Mouse (Mus musculus) heart, embryonic 16.5 days (tissue): ENCODE data around the gene Itga9. TPM values are rescaled to one million over a fixed set of nuclear protein-coding genes. Genes with fewer than 3 reads are reported as not detected.

Experiments
- ATAC-seq: fragments of 200-750 bp; cut with Nextera tagmentation; replicated peaks from 2 replicates; pipeline ENCODE4 v1.8.0; 2017; ENCODE audit warnings: moderate number of reproducible peaks; ENCODE audit not compliant: insufficient read depth, low FRiP score; ENCODE audit errors: extremely low read depth
- H3K27ac ChIP-seq: fragments of 300-500 bp; sonication (generic); 2 replicates; pipeline ENCODE4 v1.5.1; 2014; ENCODE audit warnings: mild to moderate bottlenecking, low read length, control low read depth, moderate library complexity
- H3K27me3 ChIP-seq: fragments of 300-500 bp; sonication (generic); 2 replicates; pipeline ENCODE4 v1.6.1; 2014; ENCODE audit warnings: low read length, mixed read lengths; ENCODE audit not compliant: control insufficient read depth, insufficient read depth
- H3K36me3 ChIP-seq: fragments of 300-500 bp; sonication (generic); 2 replicates; pipeline ENCODE4 v1.6.1; 2014; ENCODE audit not compliant: control insufficient read depth, insufficient read depth
- H3K4me1 ChIP-seq: fragments of 300-500 bp; sonication (generic); 2 replicates; pipeline ENCODE4 v1.6.1; 2014; ENCODE audit warnings: low read length, mixed read lengths; ENCODE audit not compliant: control insufficient read depth, insufficient read depth
- H3K4me2 ChIP-seq: fragments of 300-500 bp; sonication (generic); 2 replicates; pipeline ENCODE4 v1.6.1; 2014; ENCODE audit warnings: low read depth, mild to moderate bottlenecking, control low read depth, low read length
- H3K4me3 ChIP-seq: fragments of 300-500 bp; sonication (generic); 2 replicates; pipeline ENCODE4 v1.5.1; 2014; ENCODE audit warnings: mild to moderate bottlenecking, control low read depth, low read length
- H3K9ac ChIP-seq: fragments of 300-500 bp; sonication (generic); 2 replicates; pipeline ENCODE4 v1.6.1; 2014; ENCODE audit warnings: low read length, control low read depth
- H3K9me3 ChIP-seq: fragments of 300-500 bp; sonication (generic); replicated peaks from 2 replicates; pipeline ENCODE4 v1.6.1; 2016; ENCODE audit warnings: low read length; ENCODE audit not compliant: control insufficient read depth
- WGBS: fragments of 180-500 bp; shearing (Covaris S2); extraction: QIAGEN DNeasy Blood & Tissue Kit; methylation state at CpG from one replicate; pipeline ENCODE4 v1.1.7; 2014; 5-methylcytosine and 5-hydroxymethylcytosine counted together
- polyA plus RNA-seq: library from polyadenylated mRNA; unstranded; fragments of >200 nt; fragmentation: Nextera tagmentation; extraction: Ambion mirVana; gene quantifications from 2 replicates; pipeline ENCODE4 v1.2.1, GENCODE M21; 2015

The Itga9 gene
- polyA plus RNA-seq, 1 experiment from 2014 or later = 3.1 TPM

- Histone ChIP-seq H3K27ac (no peak overlapping the region), H3K27me3 (no peaks in the 10 kb centered on the region), H3K9me3 (peaks cover 3% of the 10 kb centered on the region; the same call in 1 of the 2 replicates), H3K4me3 (no peak overlapping the region), H3K4me2 (no peak overlapping the region), H3K9ac (no peak overlapping the region), H3K36me3 (no peaks in the 10 kb centered on the region), H3K4me1 (peaks cover 21% of the 10 kb centered on the region)
- no peak for ATAC-seq
- 74% methylated on average over 4 of the region's 4 CpGs for WGBS
These were observed 156.7 kb downstream of the Itga9 start for GRCm38 (mm10) chr9:118763203-118763602.

- H3K36me3 ChIP-seq = no peaks in the 10 kb centered on the region
- H3K4me1 ChIP-seq = peaks cover 21% of the 10 kb centered on the region
- H3K9ac ChIP-seq = no peak overlapping the region
- no peaks in the 10 kb centered on the region for H3K27me3 ChIP-seq
- peaks cover 3% of the 10 kb centered on the region; the same call in 1 of the 2 replicates for H3K9me3 ChIP-seq
- ATAC-seq = no peak
- whole genome bisulfite sequencing = 85% methylated on average over 3 of the region's 3 CpGs
- no peak overlapping the region for H3K27ac ChIP-seq
- no peak overlapping the region for H3K4me3 ChIP-seq
- H3K4me2 ChIP-seq = no peak overlapping the region
These were observed 157.2 kb downstream of the Itga9 start for GRCm38 (mm10) chr9:118763646-118764045.

GRCm38 (mm10) chr9:118765059-118765458 lies 158.6 kb downstream of the Itga9 start:
- no peak overlapping the region for H3K27ac ChIP-seq
- H3K4me1 ChIP-seq = peaks cover 21% of the 10 kb centered on the region
- peaks cover 3% of the 10 kb centered on the region; the same call in 1 of the 2 replicates for H3K9me3 ChIP-seq
- H3K4me3 ChIP-seq = no peak overlapping the region
- no peak for ATAC-seq
- no peaks in the 10 kb centered on the region for H3K36me3 ChIP-seq
- H3K4me2 ChIP-seq = no peak overlapping the region
- no peak overlapping the region for H3K9ac ChIP-seq
- no peaks in the 10 kb centered on the region for H3K27me3 ChIP-seq

GRCm38 (mm10) chr9:118767008-118767407 lies 160.5 kb downstream of the Itga9 start:
- ATAC-seq = no peak
- no peaks in the 10 kb centered on the region for H3K9me3 ChIP-seq
- H3K27me3 ChIP-seq = no peaks in the 10 kb centered on the region
- H3K36me3 ChIP-seq = peaks cover 3% of the 10 kb centered on the region; the same call in 1 of the 2 replicates
- H3K9ac ChIP-seq = no peak overlapping the region
- no peak overlapping the region for H3K27ac ChIP-seq
- H3K4me3 ChIP-seq = no peak overlapping the region
- peaks cover 20% of the 10 kb centered on the region for H3K4me1 ChIP-seq
- no peak overlapping the region for H3K4me2 ChIP-seq
- WGBS = 75% methylated on average over 7 of the region's 7 CpGs

- Histone ChIP-seq H3K4me1 (peaks cover 8% of the 10 kb centered on the region), H3K27ac (no peak overlapping the region), H3K9me3 (no peaks in the 10 kb centered on the region), H3K4me2 (no peak overlapping the region), H3K9ac (no peak overlapping the region), H3K27me3 (no peaks in the 10 kb centered on the region), H3K36me3 (peaks cover 3% of the 10 kb centered on the region; the same call in 1 of the 2 replicates), H3K4me3 (no peak overlapping the region)
- ATAC-seq = no peak
- WGBS = 54% methylated on average over 4 of the region's 4 CpGs
These were observed 162.1 kb downstream of the Itga9 start for GRCm38 (mm10) chr9:118768596-118768995.

GRCm38 (mm10) chr9:118770366-118770765 lies 163.9 kb downstream of the Itga9 start:
- WGBS = 72% methylated on average over 4 of the region's 4 CpGs
- Histone ChIP-seq H3K4me1 (peaks cover 5% of the 10 kb centered on the region; the same call in 1 of the 2 replicates), H3K9me3 (no peaks in the 10 kb centered on the region), H3K27me3 (no peaks in the 10 kb centered on the region), H3K27ac (no peak overlapping the region), H3K36me3 (peaks cover 3% of the 10 kb centered on the region; the same call in 1 of the 2 replicates), H3K4me2 (no peak overlapping the region), H3K9ac (no peak overlapping the region), H3K4me3 (no peak overlapping the region)
- ATAC-seq = no peak

- peaks cover 3% of the 10 kb centered on the region; the same call in 1 of the 2 replicates for H3K36me3 ChIP-seq
- no peak for ATAC-seq
- H3K27me3 ChIP-seq = no peaks in the 10 kb centered on the region
- H3K4me1 ChIP-seq = 0 out of 2 replicates have a peak, but pooled peaks cover 5% of the 10 kb centered on the region
- H3K9me3 ChIP-seq = no peaks in the 10 kb centered on the region
- H3K4me2 ChIP-seq = no peak overlapping the region
- H3K27ac ChIP-seq = no peak overlapping the region
- no peak overlapping the region for H3K4me3 ChIP-seq
- WGBS = 57% methylated on average over 6 of the region's 6 CpGs
- H3K9ac ChIP-seq = no peak overlapping the region
These were observed 168.2 kb downstream of the Itga9 start for GRCm38 (mm10) chr9:118774676-118775075.

- Histone ChIP-seq H3K9ac (no peak overlapping the region), H3K4me3 (no peak overlapping the region), H3K27ac (no peak overlapping the region), H3K27me3 (no peaks in the 10 kb centered on the region), H3K36me3 (no peaks in the 10 kb centered on the region), H3K9me3 (0 out of 2 replicates have a peak, but pooled peaks cover 2% of the 10 kb centered on the region), H3K4me1 (0 out of 2 replicates have a peak, but pooled peaks cover 5% of the 10 kb centered on the region), H3K4me2 (no peak overlapping the region)
- no peak for ATAC-seq
- 90% methylated on average over 2 of the region's 2 CpGs for WGBS
These were observed 170.5 kb downstream of the Itga9 start for GRCm38 (mm10) chr9:118776880-118777438.

GRCm38 (mm10) chr9:118778596-118778995 lies 172.1 kb downstream of the Itga9 start:
- Histone ChIP-seq H3K9me3 (0 out of 2 replicates have a peak, but pooled peaks cover 2% of the 10 kb centered on the region), H3K9ac (no peak overlapping the region), H3K4me1 (0 out of 2 replicates have a peak, but pooled peaks cover 5% of the 10 kb centered on the region), H3K36me3 (no peaks in the 10 kb centered on the region), H3K27ac (no peak overlapping the region), H3K4me3 (no peak overlapping the region), H3K4me2 (no peak overlapping the region), H3K27me3 (no peaks in the 10 kb centered on the region)
- 42% methylated on average over 2 of the region's 2 CpGs for WGBS
- ATAC-seq = no peak
